Mouse (Mus musculus): ENCODE measurements around the gene Bin2. TPM values are rescaled to one million over a fixed set of nuclear protein-coding genes. Genes with fewer than 3 reads are reported as not detected.

Gene Bin2
- polyA plus RNA-seq, 1 experiment, result not detected

DNA sequence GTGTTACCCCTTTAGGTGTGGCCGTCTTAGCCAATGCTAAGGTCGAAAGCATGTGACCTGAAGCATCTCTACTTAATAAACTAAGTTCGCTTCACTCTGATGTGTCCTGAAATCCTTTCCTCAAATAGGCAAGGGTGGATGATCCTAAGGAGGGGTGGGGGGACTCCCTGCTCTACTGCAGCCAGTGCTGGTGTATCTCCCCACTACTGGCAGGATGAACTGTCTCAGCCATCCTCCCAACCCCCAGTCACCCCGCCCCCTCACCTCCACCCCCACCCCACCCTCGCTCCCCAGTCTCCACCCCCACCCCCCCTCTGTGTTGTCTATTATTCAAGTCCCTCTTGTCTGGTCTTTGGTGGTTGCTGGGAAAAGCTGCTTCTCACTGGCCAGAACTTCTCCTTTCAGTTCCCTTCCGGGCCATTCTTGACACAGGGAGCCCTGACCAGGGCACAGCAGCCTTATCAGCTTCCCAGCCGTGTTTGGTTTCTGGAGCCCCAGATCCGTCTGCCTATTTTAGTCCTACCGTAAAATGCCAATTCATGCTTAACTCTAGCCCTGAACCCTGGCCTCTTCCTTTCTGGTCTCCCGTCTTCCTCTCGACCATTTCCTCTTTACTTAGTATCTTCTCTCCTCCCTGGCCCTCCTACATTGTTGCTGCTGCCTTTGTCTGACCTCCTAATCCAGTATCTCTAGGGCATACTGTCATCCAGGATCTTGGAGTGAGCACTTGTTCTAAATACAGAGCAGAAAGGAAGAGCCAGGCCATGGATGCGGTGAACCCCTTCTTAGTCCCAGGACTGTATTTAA is 4.4 kb upstream of the Bin2 start:
- Histone ChIP-seq H3K36me3 (ENCODE audit: control insufficient read depth, insufficient read depth) (peaks cover 18% of the 10 kb centered on the region), H3K79me2 (ENCODE audit: control insufficient read depth, insufficient read depth) (no peaks in the 10 kb centered on the region), H3ac (ENCODE audit: control insufficient read depth, insufficient read length, low read depth) (no peak overlapping the region), H3K4me3 (ENCODE audit: insufficient read depth, poor library complexity, severe bottlenecking) (no peak overlapping the region), H3K79me3 (ENCODE audit: low read depth) (no peaks in the 10 kb centered on the region), H3K27me3 (ENCODE audit: control insufficient read depth, insufficient read depth, insufficient read length) (no peaks in the 10 kb centered on the region)
- TF ChIP-seq USF1 (IDR thresholded peaks at IDR 0.05; ENCODE audit: low read depth) (no peak), CEBPB (IDR thresholded peaks at IDR 0.05; ENCODE audit: low read depth) (no peak), MYOD1 (IDR thresholded peaks at IDR 0.05; ENCODE audit: control insufficient read depth, insufficient read length, low read depth) (no peak), CTCF (IDR thresholded peaks at IDR 0.05; ENCODE audit: control insufficient read depth, insufficient read depth, insufficient read length) (no peak), MAX (IDR thresholded peaks at IDR 0.05) (no peak), FOSL1 (IDR thresholded peaks at IDR 0.05; ENCODE audit: insufficient read depth, low read length, poor library complexity, severe bottlenecking) (no peak), MYOG (IDR thresholded peaks at IDR 0.05; ENCODE audit: control insufficient read depth, extremely low read depth, insufficient read length) (no peak)

DNA sequence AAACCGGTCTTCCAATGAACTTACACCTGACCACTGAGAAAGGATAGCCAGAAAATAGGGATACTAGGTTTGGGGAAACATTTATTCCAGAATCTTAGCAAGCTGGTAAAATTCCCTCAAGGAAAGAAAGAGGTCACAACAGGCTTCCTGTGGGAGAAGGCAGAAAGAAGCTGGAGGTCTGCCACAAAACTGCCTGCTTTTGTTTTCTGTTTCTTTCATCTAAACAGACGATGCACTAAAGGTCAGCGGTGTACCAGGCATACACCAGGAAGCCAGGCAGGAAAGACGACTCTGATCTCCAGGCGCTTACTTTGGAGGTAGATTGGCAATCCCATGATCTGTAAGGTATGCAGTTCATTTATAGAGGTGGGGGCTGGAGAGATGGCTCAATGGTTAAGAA is 1.5 kb upstream of the Bin2 start:
- Histone ChIP-seq H3ac (ENCODE audit: control insufficient read depth, insufficient read length, low read depth) (no peak overlapping the region), H3K79me3 (ENCODE audit: low read depth) (no peaks in the 10 kb centered on the region), H3K79me2 (ENCODE audit: control insufficient read depth, insufficient read depth) (no peaks in the 10 kb centered on the region), H3K27me3 (ENCODE audit: control insufficient read depth, insufficient read depth, insufficient read length) (peaks cover 12% of the 10 kb centered on the region), H3K36me3 (ENCODE audit: control insufficient read depth, insufficient read depth) (peaks cover 17% of the 10 kb centered on the region), H3K4me3 (ENCODE audit: insufficient read depth, poor library complexity, severe bottlenecking) (no peak overlapping the region)
- no peak for TF ChIP-seq MYOD1 (IDR thresholded peaks at IDR 0.05; ENCODE audit: control insufficient read depth, insufficient read length, low read depth)
- no peak for TF ChIP-seq MYOG (IDR thresholded peaks at IDR 0.05; ENCODE audit: control insufficient read depth, extremely low read depth, insufficient read length)
- TF ChIP-seq CTCF (IDR thresholded peaks at IDR 0.05; ENCODE audit: control insufficient read depth, insufficient read depth, insufficient read length), result no peak
- TF ChIP-seq CEBPB (IDR thresholded peaks at IDR 0.05; ENCODE audit: low read depth), result no peak
- no peak for TF ChIP-seq MAX (IDR thresholded peaks at IDR 0.05)
- TF ChIP-seq FOSL1 (IDR thresholded peaks at IDR 0.05; ENCODE audit: insufficient read depth, low read length, poor library complexity, severe bottlenecking), result no peak
- TF ChIP-seq USF1 (IDR thresholded peaks at IDR 0.05; ENCODE audit: low read depth), result no peak

DNA sequence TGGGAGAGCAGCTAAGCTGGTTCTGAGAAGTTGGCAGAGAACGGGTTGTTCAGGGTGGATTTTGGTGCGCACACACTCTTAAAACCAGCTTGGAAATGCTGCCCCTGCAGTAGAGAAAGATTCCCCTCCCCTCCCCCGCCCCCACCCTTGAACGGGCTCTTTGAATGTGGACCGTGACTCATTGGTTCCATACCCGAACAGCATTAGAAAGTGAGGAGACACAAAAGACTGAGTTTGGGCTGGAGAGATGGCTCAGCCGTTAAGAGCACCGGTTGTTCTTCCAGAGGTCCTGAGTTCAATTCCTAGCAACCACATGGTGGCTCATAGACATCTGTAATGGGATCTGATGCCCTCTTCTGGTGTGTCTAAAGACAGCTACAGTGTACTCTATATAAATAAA is 651 bp upstream of the Bin2 start:
- H3K36me3 ChIP-seq (ENCODE audit: control insufficient read depth, insufficient read depth), result peaks cover 11% of the 10 kb centered on the region
- no peaks in the 10 kb centered on the region for H3K79me3 ChIP-seq (ENCODE audit: low read depth)
- no peaks in the 10 kb centered on the region for H3K79me2 ChIP-seq (ENCODE audit: control insufficient read depth, insufficient read depth)
- no peak overlapping the region for H3ac ChIP-seq (ENCODE audit: control insufficient read depth, insufficient read length, low read depth)
- no peak overlapping the region for H3K4me3 ChIP-seq (ENCODE audit: insufficient read depth, poor library complexity, severe bottlenecking)
- no peak for TF ChIP-seq MAX (IDR thresholded peaks at IDR 0.05)
- H3K27me3 ChIP-seq (ENCODE audit: control insufficient read depth, insufficient read depth, insufficient read length), result peaks cover 12% of the 10 kb centered on the region

DNA sequence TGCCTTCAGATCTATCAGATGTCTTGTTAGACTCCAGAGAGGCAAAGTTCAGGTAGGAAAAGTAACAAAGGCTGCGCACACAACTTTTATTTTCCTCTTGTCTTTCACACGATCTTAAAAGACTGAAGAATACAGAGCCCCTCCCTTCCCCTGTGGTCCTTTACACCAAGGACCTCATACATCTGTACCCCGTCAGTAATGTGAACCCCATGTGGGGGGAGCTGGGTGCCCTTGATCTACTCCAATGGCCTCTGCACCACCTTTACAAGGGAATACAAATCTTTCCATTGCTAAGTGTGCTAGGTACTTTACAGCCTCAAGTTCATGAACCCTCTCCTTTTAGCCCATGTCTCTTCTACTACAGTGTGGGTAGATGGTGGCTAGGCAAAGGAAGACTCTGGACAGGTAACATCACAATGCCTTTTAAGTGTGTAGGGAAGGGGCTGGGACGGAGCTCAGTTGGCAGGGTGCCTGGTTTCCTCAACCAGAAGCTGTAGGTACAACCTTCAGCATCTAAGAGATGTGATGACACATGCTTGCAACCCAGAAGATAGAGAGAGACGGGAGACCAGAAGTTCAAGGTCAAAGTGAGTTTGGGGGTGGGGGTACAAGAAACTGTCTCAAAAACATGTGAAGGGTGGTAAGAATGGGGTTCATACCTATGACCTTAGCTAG is 1.3 kb downstream of the Bin2 start:
- no peak overlapping the region for H3K4me3 ChIP-seq (ENCODE audit: insufficient read depth, poor library complexity, severe bottlenecking)
- H3K79me3 ChIP-seq (ENCODE audit: low read depth), result no peaks in the 10 kb centered on the region
- no peaks in the 10 kb centered on the region for H3K79me2 ChIP-seq (ENCODE audit: control insufficient read depth, insufficient read depth)
- no peak overlapping the region for H3ac ChIP-seq (ENCODE audit: control insufficient read depth, insufficient read length, low read depth)
- H3K36me3 ChIP-seq (ENCODE audit: control insufficient read depth, insufficient read depth), result no peaks in the 10 kb centered on the region
- TF ChIP-seq CEBPB (IDR thresholded peaks at IDR 0.05; ENCODE audit: low read depth) (no peak), USF1 (IDR thresholded peaks at IDR 0.05; ENCODE audit: low read depth) (no peak), CTCF (IDR thresholded peaks at IDR 0.05; ENCODE audit: control insufficient read depth, insufficient read depth, insufficient read length) (no peak), MAX (IDR thresholded peaks at IDR 0.05) (no peak), FOSL1 (IDR thresholded peaks at IDR 0.05; ENCODE audit: insufficient read depth, low read length, poor library complexity, severe bottlenecking) (no peak), MYOG (IDR thresholded peaks at IDR 0.05; ENCODE audit: control insufficient read depth, extremely low read depth, insufficient read length) (no peak), MYOD1 (IDR thresholded peaks at IDR 0.05; ENCODE audit: control insufficient read depth, insufficient read length, low read depth) (no peak)
- H3K27me3 ChIP-seq (ENCODE audit: control insufficient read depth, insufficient read depth, insufficient read length), result peaks cover 15% of the 10 kb centered on the region

DNA sequence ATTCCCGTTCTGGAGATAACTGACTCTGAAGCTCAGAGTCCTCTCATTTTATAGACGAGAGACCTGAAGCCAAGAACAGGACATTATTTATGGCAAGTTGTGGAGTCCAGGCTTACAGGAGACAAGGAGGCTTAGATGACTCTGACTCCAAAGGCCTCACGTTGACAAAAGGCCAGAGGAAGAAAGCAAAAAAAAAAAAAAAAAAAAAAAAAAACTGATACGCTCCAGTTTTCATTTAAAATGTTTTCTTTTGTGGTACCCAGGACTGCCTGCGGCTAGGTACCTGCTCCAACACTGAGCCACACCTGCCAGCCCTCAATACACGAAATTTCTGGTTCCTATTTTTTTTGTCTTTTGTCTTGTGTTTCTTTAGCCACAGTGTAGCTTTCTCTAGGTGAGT is 1.9 kb downstream of the Bin2 start:
- no peaks in the 10 kb centered on the region for H3K79me2 ChIP-seq (ENCODE audit: control insufficient read depth, insufficient read depth)
- H3ac ChIP-seq (ENCODE audit: control insufficient read depth, insufficient read length, low read depth), result no peak overlapping the region
- H3K4me3 ChIP-seq (ENCODE audit: insufficient read depth, poor library complexity, severe bottlenecking), result no peak overlapping the region
- H3K79me3 ChIP-seq (ENCODE audit: low read depth), result no peaks in the 10 kb centered on the region
- H3K27me3 ChIP-seq (ENCODE audit: control insufficient read depth, insufficient read depth, insufficient read length), result peaks cover 15% of the 10 kb centered on the region
- TF ChIP-seq USF1 (IDR thresholded peaks at IDR 0.05; ENCODE audit: low read depth) (no peak), CTCF (IDR thresholded peaks at IDR 0.05; ENCODE audit: control insufficient read depth, insufficient read depth, insufficient read length) (no peak), MYOG (IDR thresholded peaks at IDR 0.05; ENCODE audit: control insufficient read depth, extremely low read depth, insufficient read length) (no peak), MYOD1 (IDR thresholded peaks at IDR 0.05; ENCODE audit: control insufficient read depth, insufficient read length, low read depth) (no peak), FOSL1 (IDR thresholded peaks at IDR 0.05; ENCODE audit: insufficient read depth, low read length, poor library complexity, severe bottlenecking) (no peak), CEBPB (IDR thresholded peaks at IDR 0.05; ENCODE audit: low read depth) (no peak), MAX (IDR thresholded peaks at IDR 0.05) (no peak)
- H3K36me3 ChIP-seq (ENCODE audit: control insufficient read depth, insufficient read depth), result no peaks in the 10 kb centered on the region

All from C2C12 (cell line).